Mouse (Mus musculus): ENCODE measurements around the gene Speer4a. TPM values are rescaled to one million over a fixed set of nuclear protein-coding genes. Genes with fewer than 3 reads are reported as not detected.
"Not testable (repeated sequence)": the region's sequence is repeated elsewhere in the genome, so short reads cannot be mapped to it uniquely, and the experiment has no call there.

Speer4a gene
- total RNA-seq (2021), result not detected
- long read RNA-seq, experiment 1, result 0 reads
- long read RNA-seq, experiment 2, result 0 reads

- DNase-seq (ENCODE audit: low spot score in 2 of 2), result not testable (repeated sequence)
These were observed at the start of gene Speer4a for GRCm38 (mm10) chr5:26039458-26039857. Gene Speer4a (minus strand): TSS chr5:26039558.

GRCm38 (mm10) chr5:26079023-26079422 is 39.7 kb upstream of the Speer4a start:
- DNase-seq (ENCODE audit: low spot score in 2 of 2), result not testable (repeated sequence)

GRCm38 (mm10) chr5:26070716-26071115 is 31.4 kb upstream of the Speer4a start:
- no peak for DNase-seq (ENCODE audit: low spot score in 2 of 2)

GRCm38 (mm10) chr5:26058481-26058880 is 19.1 kb upstream of the Speer4a start, which contains the start of gene Gm7347:
Gene Gm7347 (minus strand): TSS chr5:26058581.
- DNase-seq (ENCODE audit: low spot score in 2 of 2), result not testable (repeated sequence)

- not testable (repeated sequence) for DNase-seq (ENCODE audit: low spot score in 2 of 2)
These were observed 16.5 kb downstream of the Speer4a start, which contains the start of gene Gm5862 for GRCm38 (mm10) chr5:26022816-26023215. Gene Gm5862 (minus strand): TSS chr5:26022916.

GRCm38 (mm10) chr5:26007697-26008096 is 31.7 kb downstream of the Speer4a start:
- DNase-seq (ENCODE audit: low spot score in 2 of 2), result not testable (repeated sequence)

GRCm38 (mm10) chr5:26006937-26007695 is 32.2 kb downstream of the Speer4a start:
- DNase-seq (ENCODE audit: low spot score in 2 of 2), result peak in 1 of 2 experiments; percentile 9

GRCm38 (mm10) chr5:26004698-26005097 is 34.7 kb downstream of the Speer4a start, which contains the start of gene Gm1979:
Gene Gm1979 (minus strand): TSS chr5:26004798.
- not testable (repeated sequence) for DNase-seq (ENCODE audit: low spot score in 2 of 2)

GRCm38 (mm10) chr5:25988550-25988949 is 50.8 kb downstream of the Speer4a start, which contains the start of gene Gm21698:
Gene Gm21698 (minus strand): TSS chr5:25988650.
- DNase-seq (ENCODE audit: low spot score in 2 of 2), result not testable (repeated sequence)

Other genes with a start within 250 kb of the Speer4a start
- gene Gm21663, start 97.2 kb downstream of the Speer4a start, total RNA-seq (2021), result not detected
- gene Gm21671, start 85.1 kb downstream of the Speer4a start, total RNA-seq (2021), result not detected
- not detected for gene Gm21680, start 66.9 kb downstream of the Speer4a start, total RNA-seq (2021)
- not detected for gene Gm21698, start 50.9 kb downstream of the Speer4a start, total RNA-seq (2021)
- gene Gm1979, start 34.8 kb downstream of the Speer4a start, total RNA-seq (2021), result not detected
- gene Gm5862, start 16.6 kb downstream of the Speer4a start, total RNA-seq (2021), result not detected
- gene Gm7347, start 19.0 kb upstream of the Speer4a start, total RNA-seq (2021), result not detected
- gene Gm10471, start 49.7 kb upstream of the Speer4a start, total RNA-seq (2021), result not detected
- gene 5031410I06Rik, start 65.8 kb upstream of the Speer4a start, total RNA-seq (2021), result not detected
- gene Gm10220, start 81.9 kb upstream of the Speer4a start, total RNA-seq (2021), result not detected
- gene Gm7361, start 218.1 kb upstream of the Speer4a start, total RNA-seq (2021), result not detected

All from gastrocnemius, postnatal 4 days (tissue).